In the genomic region with DNA sequence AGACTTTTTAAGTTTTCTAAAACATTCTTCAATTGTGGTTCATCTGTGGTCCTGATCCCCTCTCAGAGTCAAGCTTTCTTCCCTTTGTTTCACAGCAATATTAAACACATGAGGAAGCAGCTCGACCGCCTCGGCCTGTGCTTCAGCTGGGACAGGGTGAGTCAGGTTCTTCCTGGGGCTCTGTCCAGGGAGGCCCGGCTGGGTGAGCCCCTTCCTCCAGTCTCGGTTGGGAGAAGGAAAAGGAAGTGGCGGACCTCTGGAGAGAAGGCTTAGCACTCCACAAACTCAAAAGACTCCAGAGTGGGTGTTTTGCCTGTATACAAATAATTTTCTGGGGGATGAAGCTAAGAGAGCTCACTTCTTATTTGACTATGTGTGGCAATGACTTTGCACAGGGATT, we compare ENCODE assay signal across 18 mouse cellular contexts.
"Had no signal": no experiment of that assay in that cellular context is flagged by ENCODE, and none has a peak within 500 bp of the region (broad histone marks: within the 10 kb centered on the region; RNA-seq: fewer than 3 reads in every experiment).

No protein-coding gene starts in this region.

- H3K9me3 ChIP-seq: liver, embryonic 13.5 days; megakaryocyte, embryonic 14.5 days; midbrain, embryonic 12.5 days; midbrain, embryonic 15.5 days; neural tube, embryonic 12.5 days; neural tube, embryonic 15.5 days had no signal

- H3K4me2 ChIP-seq: liver, embryonic 13.5 days; lung, embryonic 14.5 days; midbrain, embryonic 12.5 days; midbrain, embryonic 15.5 days; neural tube, embryonic 12.5 days; neural tube, embryonic 15.5 days had no signal

- DNase-seq: kidney, adult 18-20 months; kidney, postnatal 10 days; kidney, postnatal 4 days; left cerebral cortex, postnatal 4 days; liver, embryonic 13.5 days; lung, embryonic 14.5 days; lung, postnatal 10 days; lung, postnatal 36 days; right cerebral cortex, adult 18-20 months; right cerebral cortex, postnatal 14 days; right cerebral cortex, postnatal 4 days; thymus, adult 18-20 months; thymus, postnatal 36 days had no signal

- H3K4me1 ChIP-seq: liver, embryonic 13.5 days; neural tube, embryonic 12.5 days; neural tube, embryonic 15.5 days had no signal

- ATAC-seq: midbrain, embryonic 15.5 days had no signal

- H3K27me3 ChIP-seq: liver, embryonic 13.5 days; megakaryocyte, embryonic 14.5 days; midbrain, embryonic 12.5 days; midbrain, embryonic 15.5 days; neural tube, embryonic 12.5 days; neural tube, embryonic 15.5 days had no signal

- H3K36me3 ChIP-seq: midbrain, embryonic 15.5 days had no signal

- H3K4me3 ChIP-seq: liver, embryonic 13.5 days; megakaryocyte, embryonic 14.5 days; midbrain, embryonic 12.5 days; midbrain, embryonic 15.5 days; neural tube, embryonic 12.5 days; neural tube, embryonic 15.5 days had no signal

- H3K27ac ChIP-seq: liver, embryonic 13.5 days; midbrain, embryonic 12.5 days; midbrain, embryonic 15.5 days; neural tube, embryonic 12.5 days; neural tube, embryonic 15.5 days had no signal

- H3K9ac ChIP-seq: liver, embryonic 13.5 days; lung, embryonic 14.5 days; midbrain, embryonic 12.5 days; midbrain, embryonic 15.5 days; neural tube, embryonic 12.5 days; neural tube, embryonic 15.5 days had no signal
